ENCODE assay signal across 18 mouse cellular contexts in genomic region chr10:34667735-34668439, GRCm38 (mm10).
DNase-seq lines count a peak whose midpoint lies in the region; ATAC-seq lines count a peak whose summit lies in the region.
"Had no signal": no experiment of that assay in that cellular context is flagged by ENCODE, and none has a peak within 500 bp of the region (broad histone marks: within the 10 kb centered on the region; RNA-seq: fewer than 3 reads in every experiment).

No protein-coding gene starts in this region.

- 69% methylated on average over 5 of the region's 5 CpGs for WGBS in embryonic facial prominence, embryonic 11.5 days
- WGBS in embryonic facial prominence, embryonic 10.5 days: 73% methylated on average over 5 of the region's 5 CpGs
- 64% methylated on average over 5 of the region's 5 CpGs for WGBS in hindbrain, embryonic 13.5 days
- 54% methylated on average over 5 of the region's 5 CpGs for WGBS in neural tube, embryonic 13.5 days

- H3K36me3 ChIP-seq in embryonic facial prominence, embryonic 11.5 days (replicated peaks; ENCODE audit: control insufficient read depth, insufficient read depth, low read depth, low read length): no peaks in the 10 kb centered on the region
- H3K36me3 ChIP-seq in embryonic facial prominence, embryonic 10.5 days (replicated peaks): no peaks in the 10 kb centered on the region
- no peaks in the 10 kb centered on the region for H3K36me3 ChIP-seq in hindbrain, embryonic 13.5 days
- H3K36me3 ChIP-seq in neural tube, embryonic 13.5 days: no peaks in the 10 kb centered on the region
- H3K36me3 ChIP-seq: liver, embryonic 12.5 days; stomach, embryonic 15.5 days had no signal

- no peak overlapping the region for H3K4me3 ChIP-seq in embryonic facial prominence, embryonic 11.5 days (ENCODE audit: low read depth, low read length)
- H3K4me3 ChIP-seq in embryonic facial prominence, embryonic 10.5 days: no peak overlapping the region
- H3K4me3 ChIP-seq in hindbrain, embryonic 13.5 days: no peak overlapping the region
- no peak overlapping the region for H3K4me3 ChIP-seq in neural tube, embryonic 13.5 days
- H3K4me3 ChIP-seq: layer of hippocampus, adult 2 months; liver, embryonic 12.5 days; stomach, embryonic 15.5 days had no signal

- no peak overlapping the region for H3K4me2 ChIP-seq in embryonic facial prominence, embryonic 11.5 days (ENCODE audit: low read depth, low read length)
- no peak overlapping the region for H3K4me2 ChIP-seq in hindbrain, embryonic 13.5 days
- no peak overlapping the region for H3K4me2 ChIP-seq in neural tube, embryonic 13.5 days
- H3K4me2 ChIP-seq: liver, embryonic 12.5 days; lung, embryonic 14.5 days; stomach, embryonic 15.5 days had no signal

- intact Hi-C loops in left cerebral cortex, postnatal 4 days (cut with DNase I): no loop called here
- intact Hi-C loops in left cerebral cortex, postnatal 25 days (cut with DNase I): no loop called here

- ATAC-seq in embryonic facial prominence, embryonic 11.5 days (replicated peaks; ENCODE audit: insufficient number of reproducible peaks, low FRiP score, low TSS enrichment, low read depth): 0 out of 2 replicates have a peak, but pooled peaks have one; percentile 44
- ATAC-seq in hindbrain, embryonic 13.5 days (ENCODE audit: low FRiP score): no peak
- peak; percentile 56; the same call in 1 of the 2 replicates for ATAC-seq in neural tube, embryonic 13.5 days (ENCODE audit: low read depth)
- ATAC-seq: liver, embryonic 12.5 days had no signal

- H3K4me1 ChIP-seq in embryonic facial prominence, embryonic 11.5 days (ENCODE audit: control insufficient read depth, insufficient read depth, low read length): no peaks in the 10 kb centered on the region
- no peaks in the 10 kb centered on the region for H3K4me1 ChIP-seq in embryonic facial prominence, embryonic 10.5 days
- peaks cover 10% of the 10 kb centered on the region; the same call in 1 of the 2 replicates for H3K4me1 ChIP-seq in hindbrain, embryonic 13.5 days (replicated peaks)
- peaks cover 14% of the 10 kb centered on the region; the same call in 1 of the 2 replicates for H3K4me1 ChIP-seq in neural tube, embryonic 13.5 days (replicated peaks)
- H3K4me1 ChIP-seq: liver, embryonic 12.5 days; stomach, embryonic 15.5 days had no signal

- no peak overlapping the region for H3K27ac ChIP-seq in embryonic facial prominence, embryonic 11.5 days (replicated peaks; ENCODE audit: low read depth, low read length)
- H3K27ac ChIP-seq in embryonic facial prominence, embryonic 10.5 days (replicated peaks): no peak overlapping the region
- H3K27ac ChIP-seq in hindbrain, embryonic 13.5 days: peak overlapping the region; percentile 52; the same call in 1 of the 2 replicates
- peak overlapping the region; percentile 42 for H3K27ac ChIP-seq in neural tube, embryonic 13.5 days (replicated peaks)
- H3K27ac ChIP-seq: layer of hippocampus, adult 2 months; liver, embryonic 12.5 days; stomach, embryonic 15.5 days had no signal

- H3K27me3 ChIP-seq in embryonic facial prominence, embryonic 11.5 days (ENCODE audit: control insufficient read depth, insufficient read depth, low read length): no peaks in the 10 kb centered on the region
- no peaks in the 10 kb centered on the region for H3K27me3 ChIP-seq in embryonic facial prominence, embryonic 10.5 days (replicated peaks; ENCODE audit: low read depth, poor library complexity, severe bottlenecking)
- no peaks in the 10 kb centered on the region for H3K27me3 ChIP-seq in hindbrain, embryonic 13.5 days
- H3K27me3 ChIP-seq in neural tube, embryonic 13.5 days: no peaks in the 10 kb centered on the region
- H3K27me3 ChIP-seq: liver, embryonic 12.5 days; stomach, embryonic 15.5 days had no signal

- DNase-seq in embryonic facial prominence, embryonic 11.5 days (ENCODE audit: low spot score): no peak
- DNase-seq in embryonic facial prominence, embryonic 10.5 days (ENCODE audit: low spot score): no peak
- peak; percentile 45 for DNase-seq in left cerebral cortex, postnatal 4 days
- DNase-seq in left cerebral cortex, postnatal 25 days (ENCODE audit: low spot score in 2 of 2): no peak
- no peak for DNase-seq in right cerebral cortex, postnatal 14 days
- DNase-seq in T-cell, adult 2 months (ENCODE audit: low spot score): no peak
- DNase-seq: adrenal gland, postnatal 10 days; cerebellum, adult 9-11 months; kidney, adult 11 months; kidney, postnatal 10 days; lung, embryonic 14.5 days; lung, postnatal 4 days; spleen, adult 18-20 months had no signal

- H3K9me3 ChIP-seq in embryonic facial prominence, embryonic 11.5 days (replicated peaks; ENCODE audit: control insufficient read depth, low read length): no peaks in the 10 kb centered on the region
- no peaks in the 10 kb centered on the region for H3K9me3 ChIP-seq in embryonic facial prominence, embryonic 10.5 days
- H3K9me3 ChIP-seq in hindbrain, embryonic 13.5 days: no peaks in the 10 kb centered on the region
- no peaks in the 10 kb centered on the region for H3K9me3 ChIP-seq in neural tube, embryonic 13.5 days
- H3K9me3 ChIP-seq: liver, embryonic 12.5 days; stomach, embryonic 15.5 days had no signal

- no peak overlapping the region for H3K9ac ChIP-seq in embryonic facial prominence, embryonic 11.5 days (replicated peaks; ENCODE audit: low read length)
- no peak overlapping the region for H3K9ac ChIP-seq in hindbrain, embryonic 13.5 days
- H3K9ac ChIP-seq in neural tube, embryonic 13.5 days: no peak overlapping the region
- H3K9ac ChIP-seq: liver, embryonic 12.5 days; lung, embryonic 14.5 days; stomach, embryonic 15.5 days had no signal

Comparison
In these comparisons a context has a peak if more than half of its experiments do, and no peak if none do; other contexts are left out.
1. H3K27ac ChIP-seq: peak in hindbrain, embryonic 13.5 days (single experiment) and neural tube, embryonic 13.5 days (single experiment); none in embryonic facial prominence, embryonic 11.5 days (single experiment) and embryonic facial prominence, embryonic 10.5 days (single experiment).